Mouse (Mus musculus): ENCODE results near the gene Rap1gap2. TPM values are rescaled to one million over a fixed set of nuclear protein-coding genes. Genes with fewer than 3 reads are reported as not detected.

Gene Rap1gap2
- total and polyA plus RNA-seq, 3 experiments = 5.8 to 10.1 TPM; not detected in 1

DNA sequence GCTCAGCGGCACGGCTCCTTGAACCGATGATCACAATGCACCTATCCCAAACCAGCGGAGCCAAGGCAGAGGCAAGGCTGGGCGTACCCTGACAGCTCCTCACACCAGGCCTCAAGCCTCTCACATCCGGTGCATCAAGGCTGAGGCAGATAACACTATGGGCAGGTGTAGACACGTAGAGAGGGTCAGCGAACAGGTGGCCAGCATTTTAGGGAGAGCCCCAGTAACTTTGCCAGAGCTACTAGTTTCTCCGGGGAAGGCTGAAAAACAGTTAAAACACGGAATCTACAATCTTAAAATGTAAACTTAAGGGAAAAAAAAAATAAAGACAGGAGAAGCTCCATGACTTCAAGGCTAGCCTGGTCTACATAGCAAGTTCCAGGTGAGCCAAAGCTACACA is 98.1 kb downstream of the Rap1gap2 start:
- Histone ChIP-seq H3K36me3 (ENCODE audit: control insufficient read depth in 1 of 2, insufficient read depth in 2 of 2, low read length in 2 of 2) (no peaks in the 10 kb centered on the region), H3K27ac (ENCODE audit: control insufficient read depth, low read depth, low read length) (no peak overlapping the region), H3K4me1 (ENCODE audit: control insufficient read depth in 1 of 2, insufficient read depth in 2 of 2, low read length in 2 of 2) (no peaks in the 10 kb centered on the region), H3K9ac (ENCODE audit: control insufficient read depth, low read depth, low read length, poor library complexity, severe bottlenecking) (no peak overlapping the region), H3K4me3 (ENCODE audit: control insufficient read depth in 1 of 2, insufficient read depth in 1 of 2, low read depth in 2 of 2, low read length in 2 of 2) (no peak overlapping the region), H3K79me2 (ENCODE audit: control insufficient read depth, insufficient read depth, low read length, poor library complexity) (no peaks in the 10 kb centered on the region), H3K27me3 (ENCODE audit: control insufficient read depth in 1 of 2, insufficient read depth in 2 of 2, low read length in 2 of 2) (no peaks in the 10 kb centered on the region), H3K9me3 (replicated peaks; ENCODE audit: insufficient read depth, low read length) (no peaks in the 10 kb centered on the region)
- TF ChIP-seq MYB (IDR thresholded peaks at IDR 0.05; ENCODE audit: low read depth, low read length) (no peak), NRF1 (IDR thresholded peaks at IDR 0.05; ENCODE audit: insufficient read depth, low read depth, low read length, poor library complexity, severe bottlenecking) (no peak), NELFE (IDR thresholded peaks at IDR 0.05; ENCODE audit: low read depth, low read length) (no peak), BHLHE40 (IDR thresholded peaks at IDR 0.05; ENCODE audit: borderline replicate concordance, low read depth, low read length) (no peak), MXI1 (IDR thresholded peaks at IDR 0.05; ENCODE audit: low read depth, low read length) (no peak), CHD1 (IDR thresholded peaks at IDR 0.05; ENCODE audit: low read depth, low read length) (no peak), MAFK (IDR thresholded peaks at IDR 0.05; ENCODE audit: borderline replicate concordance, low read depth, low read length) (no peak), ELF1 (IDR thresholded peaks at IDR 0.05; ENCODE audit: low read depth, low read length) (no peak), ZC3H11A (IDR thresholded peaks at IDR 0.05; ENCODE audit: low read depth, low read length) (no peak), UBTF (IDR thresholded peaks at IDR 0.05; ENCODE audit: borderline replicate concordance, insufficient read depth, low read depth, low read length) (no peak), POLR2A (IDR thresholded peaks at IDR 0.05; ENCODE audit: control insufficient read depth in 1 of 2, insufficient read depth in 1 of 2, low read depth in 1 of 2, low read length in 2 of 2, poor library complexity in 1 of 2) (no peak), MYC (IDR thresholded peaks at IDR 0.05; ENCODE audit: low read depth, low read length) (no peak), TBP (IDR thresholded peaks at IDR 0.05; ENCODE audit: low read depth, low read length) (no peak), RCOR1 (IDR thresholded peaks at IDR 0.05; ENCODE audit: low read depth, low read length) (no peak), USF2 (IDR thresholded peaks at IDR 0.05; ENCODE audit: borderline replicate concordance in 1 of 2, insufficient read depth in 1 of 2, low read depth in 1 of 2, low read length in 2 of 2) (no peak), CHD2 (IDR thresholded peaks at IDR 0.05; ENCODE audit: low read length) (no peak), ZKSCAN1 (IDR thresholded peaks at IDR 0.05; ENCODE audit: low read depth, low read length) (no peak), MAX (IDR thresholded peaks at IDR 0.05; ENCODE audit: low read length) (no peak), GABPA (IDR thresholded peaks at IDR 0.05; ENCODE audit: low read depth, low read length) (no peak), JUND (IDR thresholded peaks at IDR 0.05; ENCODE audit: low read depth, low read length) (no peak)
- DNase-seq (ENCODE audit: low read depth, low spot score) = no peak

DNA sequence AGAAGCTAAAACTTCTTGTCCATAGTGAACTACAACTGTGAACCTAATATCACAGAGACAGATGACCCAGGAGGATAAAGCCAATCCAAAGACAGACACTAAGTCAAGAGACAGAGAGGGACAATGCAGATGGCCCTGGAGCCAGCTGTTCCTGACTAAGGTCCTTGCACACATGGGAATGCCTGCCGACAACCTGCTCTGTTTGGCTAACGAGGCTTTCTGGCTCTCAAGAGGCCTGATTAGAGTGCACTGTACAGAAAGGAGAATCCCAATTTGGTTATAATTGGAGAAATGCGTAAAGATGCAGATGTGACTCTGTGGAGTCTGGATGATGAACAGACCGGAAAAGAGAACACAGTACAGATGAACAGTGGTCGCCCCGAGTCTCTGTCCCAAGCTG is 104.4 kb downstream of the Rap1gap2 start:
- Histone ChIP-seq H3K27ac (ENCODE audit: control insufficient read depth, low read depth, low read length) (no peak overlapping the region), H3K27me3 (ENCODE audit: control insufficient read depth in 1 of 2, insufficient read depth in 2 of 2, low read length in 2 of 2) (no peaks in the 10 kb centered on the region), H3K9me3 (replicated peaks; ENCODE audit: insufficient read depth, low read length) (no peaks in the 10 kb centered on the region), H3K4me3 (ENCODE audit: control insufficient read depth in 1 of 2, insufficient read depth in 1 of 2, low read depth in 2 of 2, low read length in 2 of 2) (no peak overlapping the region), H3K4me1 (ENCODE audit: control insufficient read depth in 1 of 2, insufficient read depth in 2 of 2, low read length in 2 of 2) (peaks cover 2 to 5% of the 10 kb centered on the region in 2 experiments; a peak in 2 of 4 replicates), H3K9ac (ENCODE audit: control insufficient read depth, low read depth, low read length, poor library complexity, severe bottlenecking) (no peak overlapping the region), H3K36me3 (ENCODE audit: control insufficient read depth in 1 of 2, insufficient read depth in 2 of 2, low read length in 2 of 2) (no peaks in the 10 kb centered on the region), H3K79me2 (ENCODE audit: control insufficient read depth, insufficient read depth, low read length, poor library complexity) (no peaks in the 10 kb centered on the region)
- DNase-seq (ENCODE audit: low read depth, low spot score) = no peak
- TF ChIP-seq POLR2AphosphoS5 (IDR thresholded peaks at IDR 0.05; ENCODE audit: borderline replicate concordance, low read depth, low read length) (no peak), GABPA (IDR thresholded peaks at IDR 0.05; ENCODE audit: low read depth, low read length) (no peak), NRF1 (IDR thresholded peaks at IDR 0.05; ENCODE audit: insufficient read depth, low read depth, low read length, poor library complexity, severe bottlenecking) (no peak), USF2 (IDR thresholded peaks at IDR 0.05; ENCODE audit: borderline replicate concordance in 1 of 2, insufficient read depth in 1 of 2, low read depth in 1 of 2, low read length in 2 of 2) (no peak), JUND (IDR thresholded peaks at IDR 0.05; ENCODE audit: low read depth, low read length) (no peak), MXI1 (IDR thresholded peaks at IDR 0.05; ENCODE audit: low read depth, low read length) (no peak), TCF12 (IDR thresholded peaks at IDR 0.05; ENCODE audit: low read depth, low read length) (no peak), USF1 (IDR thresholded peaks at IDR 0.05; ENCODE audit: low read depth, low read length) (no peak), UBTF (IDR thresholded peaks at IDR 0.05; ENCODE audit: borderline replicate concordance, insufficient read depth, low read depth, low read length) (no peak), CHD2 (IDR thresholded peaks at IDR 0.05; ENCODE audit: low read length) (no peak), HCFC1 (IDR thresholded peaks at IDR 0.05; ENCODE audit: low read depth, low read length) (no peak)
